Mouse (Mus musculus) midbrain, embryonic 15.5 days (tissue): ENCODE measurements around the gene H2al1d. TPM values are rescaled to one million over a fixed set of nuclear protein-coding genes. Genes with fewer than 3 reads are reported as not detected.
"Not testable (repeated sequence)": the region's sequence is repeated elsewhere in the genome, so short reads cannot be mapped to it uniquely, and the experiment has no call there.

Experiments
- ATAC-seq: fragments of 200-750 bp; cut with Nextera tagmentation; replicated peaks from 2 replicates; pipeline ENCODE4 v1.8.0; 2017; ENCODE audit warnings: moderate TSS enrichment
- H3K27ac ChIP-seq: fragments of 300-500 bp; sonication (generic); 2 replicates; pipeline ENCODE4 v1.5.1; 2015; ENCODE audit warnings: mild to moderate bottlenecking, inconsistent platforms
- H3K27me3 ChIP-seq: fragments of 300-500 bp; sonication (generic); replicated peaks from 2 replicates; pipeline ENCODE4 v1.6.1; 2015; ENCODE audit warnings: inconsistent platforms
- H3K36me3 ChIP-seq: fragments of 300-500 bp; sonication (generic); replicated peaks from 2 replicates; pipeline ENCODE4 v1.6.1; 2015; ENCODE audit warnings: inconsistent platforms
- H3K4me1 ChIP-seq: fragments of 300-500 bp; sonication (generic); 2 replicates; pipeline ENCODE4 v1.6.1; 2015; ENCODE audit warnings: inconsistent platforms
- H3K4me2 ChIP-seq: fragments of 300-500 bp; sonication (generic); 2 replicates; pipeline ENCODE4 v1.6.1; 2015; ENCODE audit warnings: inconsistent platforms, mild to moderate bottlenecking, moderate library complexity
- H3K4me3 ChIP-seq: fragments of 300-500 bp; sonication (generic); 2 replicates; pipeline ENCODE4 v1.5.1; 2015; ENCODE audit warnings: mild to moderate bottlenecking, inconsistent platforms
- H3K9ac ChIP-seq: fragments of 300-500 bp; sonication (generic); 2 replicates; pipeline ENCODE4 v1.6.1; 2015; ENCODE audit warnings: mild to moderate bottlenecking, inconsistent platforms
- H3K9me3 ChIP-seq: fragments of 300-500 bp; sonication (generic); 2 replicates; pipeline ENCODE4 v1.6.1; 2016; ENCODE audit warnings: inconsistent platforms
- WGBS: fragments of 180-500 bp; shearing (Covaris S2); methylation state at CpG from one replicate; pipeline ENCODE4 v1.1.7; 2015; ENCODE audit warnings: mixed read lengths; 5-methylcytosine and 5-hydroxymethylcytosine counted together
- polyA plus RNA-seq: library from polyadenylated mRNA; unstranded; fragments of >200 nt; fragmentation: Nextera tagmentation; extraction: Ambion mirVana; gene quantifications from 2 replicates; pipeline ENCODE4 v1.2.1, GENCODE M21; 2015

H2al1d gene
- polyA plus RNA-seq: not detected in 2 replicates

DNA sequence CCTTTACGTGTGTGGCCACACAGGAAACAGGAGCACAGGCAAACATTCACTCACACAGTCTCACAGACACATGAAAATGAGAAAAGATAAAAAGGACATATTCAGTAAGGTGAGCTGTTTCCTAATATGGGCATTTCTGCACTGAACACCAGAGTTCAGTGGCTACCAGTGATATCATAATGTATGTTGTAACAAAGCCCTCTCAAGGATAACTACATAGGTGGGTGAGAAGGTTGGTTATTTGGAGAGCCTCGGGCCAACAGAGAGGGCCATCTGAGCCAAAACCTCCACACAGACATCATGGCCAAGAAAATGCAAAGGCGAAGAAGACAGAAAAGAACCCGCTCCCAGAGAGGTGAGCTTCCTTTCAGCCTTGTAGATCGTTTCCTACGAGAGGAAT lies at the start of gene H2al1d:
Gene H2al1d, plus strand, starts transcription at position 301 of the 400 bp plus-strand sequence.
- not testable (repeated sequence) for H3K27me3 ChIP-seq, H3K4me2 ChIP-seq
- no CpG with 5 or more reads among the region's 6 CpGs for WGBS

DNA sequence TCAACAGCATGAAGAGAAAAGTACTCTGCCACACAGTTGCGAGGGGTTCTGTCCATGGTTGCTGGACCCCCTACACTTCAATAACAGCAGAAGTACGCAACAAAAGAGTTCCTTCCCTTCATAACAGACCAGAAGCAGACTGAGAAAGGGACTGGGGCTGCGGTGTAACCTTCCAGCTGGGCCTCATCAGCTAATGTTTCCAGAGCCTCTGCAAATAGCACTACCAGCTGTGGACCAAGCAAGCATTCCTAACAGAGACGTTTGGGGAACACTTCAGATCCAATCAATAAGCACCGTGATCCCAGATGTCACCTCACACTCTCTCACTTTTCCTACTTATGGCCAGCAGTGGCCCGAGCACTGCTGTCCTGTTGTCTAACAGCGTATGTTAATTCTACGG lies 43.7 kb upstream of the H2al1d start:
- Histone ChIP-seq H3K4me2 (no peak overlapping the region), H3K27me3 (no peaks in the 10 kb centered on the region), H3K27ac (no peak overlapping the region), H3K4me3 (no peak overlapping the region), H3K9ac (no peak overlapping the region), H3K36me3 (no peaks in the 10 kb centered on the region), H3K4me1 (no peaks in the 10 kb centered on the region), H3K9me3 (no peaks in the 10 kb centered on the region)
- no peak for ATAC-seq
- 86% methylated on average over 8 of the region's 8 CpGs for WGBS

More for the DNA sequence above, at the start of gene H2al1d:
- not testable (repeated sequence) for H3K4me1 ChIP-seq, H3K27ac ChIP-seq, H3K9me3 ChIP-seq, H3K9ac ChIP-seq, H3K36me3 ChIP-seq, H3K4me3 ChIP-seq, ATAC-seq

DNA sequence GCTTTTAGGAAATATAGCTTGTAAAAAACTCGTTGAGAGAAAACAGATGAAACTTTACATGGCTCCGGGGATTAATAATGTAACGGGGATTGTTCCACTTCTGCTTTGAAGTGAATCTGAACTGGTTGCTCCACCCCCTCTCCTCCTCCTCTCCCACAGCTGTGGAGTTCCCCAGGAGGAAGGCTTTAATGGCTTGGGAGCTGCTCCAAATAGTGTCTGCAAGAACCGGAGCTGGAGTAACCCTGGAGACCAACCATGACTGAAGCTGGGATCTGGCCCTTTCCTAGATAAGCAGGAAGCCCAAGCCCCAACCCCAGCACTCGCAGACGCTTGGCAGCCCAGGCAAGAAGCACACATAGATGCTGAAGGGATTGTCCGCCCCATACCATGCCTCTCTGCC lies 40.8 kb upstream of the H2al1d start:
- Histone ChIP-seq H3K27me3 (no peaks in the 10 kb centered on the region), H3K4me2 (no peak overlapping the region), H3K27ac (no peak overlapping the region), H3K9ac (no peak overlapping the region), H3K36me3 (no peaks in the 10 kb centered on the region), H3K9me3 (no peaks in the 10 kb centered on the region), H3K4me3 (no peak overlapping the region), H3K4me1 (no peaks in the 10 kb centered on the region)
- ATAC-seq: no peak
- WGBS: 65% methylated on average over 7 of the region's 7 CpGs

DNA sequence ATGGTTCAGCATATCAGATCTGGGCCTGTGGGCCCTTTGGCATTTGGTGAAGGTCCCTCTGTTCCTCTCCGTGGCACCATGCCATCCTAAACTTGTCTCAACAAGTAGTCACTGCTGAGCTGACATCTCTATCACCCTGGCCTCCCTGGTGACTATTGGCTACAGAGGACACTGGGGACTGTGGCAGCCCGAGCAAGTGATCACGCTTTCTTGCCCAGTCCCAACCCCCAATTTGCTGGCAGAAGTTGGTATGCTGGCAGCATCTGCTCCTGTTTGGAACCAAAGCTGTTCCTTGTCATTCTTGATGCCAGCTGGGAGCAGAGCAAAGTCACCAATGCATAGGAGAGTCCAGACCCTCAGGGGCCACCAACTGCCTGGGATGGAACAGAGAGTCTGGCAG lies 39.5 kb upstream of the H2al1d start:
- H3K4me2 ChIP-seq: no peak overlapping the region
- 82% methylated on average over 3 of the region's 3 CpGs for WGBS
- H3K27me3 ChIP-seq: no peaks in the 10 kb centered on the region
- ATAC-seq: no peak
- H3K36me3 ChIP-seq: no peaks in the 10 kb centered on the region
- no peaks in the 10 kb centered on the region for H3K4me1 ChIP-seq
- no peaks in the 10 kb centered on the region for H3K9me3 ChIP-seq
- no peak overlapping the region for H3K27ac ChIP-seq
- no peak overlapping the region for H3K4me3 ChIP-seq
- H3K9ac ChIP-seq: no peak overlapping the region

DNA sequence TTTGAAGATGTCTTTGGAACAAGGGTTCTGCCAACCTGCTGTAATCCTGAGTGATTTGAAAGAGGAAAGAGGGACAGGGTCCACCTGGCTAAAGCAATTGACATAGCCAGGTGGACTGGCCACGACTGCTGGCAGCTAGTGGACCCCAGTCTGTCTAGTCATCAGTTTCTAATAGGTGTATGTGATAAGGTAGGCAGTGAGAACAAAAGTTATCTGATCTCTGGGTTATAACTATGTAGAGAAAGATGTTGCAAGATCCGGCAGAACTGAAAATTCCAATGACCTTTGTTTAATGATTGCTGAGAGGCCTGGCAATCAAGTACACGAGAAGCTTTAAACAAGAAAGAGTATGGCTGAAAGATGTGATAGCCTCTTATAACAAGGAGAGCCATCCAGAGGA lies 35.4 kb upstream of the H2al1d start:
- Histone ChIP-seq H3K27ac (no peak overlapping the region), H3K36me3 (no peaks in the 10 kb centered on the region), H3K9ac (no peak overlapping the region), H3K9me3 (no peaks in the 10 kb centered on the region), H3K4me3 (no peak overlapping the region), H3K4me1 (no peaks in the 10 kb centered on the region), H3K4me2 (no peak overlapping the region), H3K27me3 (no peaks in the 10 kb centered on the region)
- 85% methylated on average over 3 of the region's 3 CpGs for WGBS
- no peak for ATAC-seq

DNA sequence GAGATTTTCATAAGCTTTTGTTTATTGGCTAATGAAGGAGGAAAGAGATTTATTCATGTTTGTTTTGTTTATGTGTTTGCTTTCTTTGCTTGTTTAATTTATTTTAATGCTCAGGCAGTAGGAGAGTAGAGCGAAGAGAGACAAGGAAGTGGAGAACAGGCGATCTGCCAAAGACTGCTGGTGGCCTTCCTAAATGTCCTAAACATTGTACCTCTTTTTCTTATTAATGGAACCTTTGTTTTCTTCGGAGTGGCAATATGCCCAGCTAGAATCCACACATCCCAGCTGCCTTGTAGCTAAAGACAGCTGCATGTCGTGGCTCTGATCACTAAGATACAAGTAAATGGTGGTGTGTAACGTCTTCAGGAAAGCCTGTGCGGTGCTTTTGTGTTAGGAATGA lies 31.5 kb upstream of the H2al1d start:
- WGBS: 80% methylated on average over 6 of the region's 6 CpGs
- no peak overlapping the region for H3K9ac ChIP-seq
- H3K27me3 ChIP-seq: no peaks in the 10 kb centered on the region
- no peaks in the 10 kb centered on the region for H3K36me3 ChIP-seq
- no peak overlapping the region for H3K27ac ChIP-seq
- H3K9me3 ChIP-seq: no peaks in the 10 kb centered on the region
- H3K4me1 ChIP-seq: no peaks in the 10 kb centered on the region
- no peak overlapping the region for H3K4me3 ChIP-seq
- no peak for ATAC-seq
- H3K4me2 ChIP-seq: no peak overlapping the region

DNA sequence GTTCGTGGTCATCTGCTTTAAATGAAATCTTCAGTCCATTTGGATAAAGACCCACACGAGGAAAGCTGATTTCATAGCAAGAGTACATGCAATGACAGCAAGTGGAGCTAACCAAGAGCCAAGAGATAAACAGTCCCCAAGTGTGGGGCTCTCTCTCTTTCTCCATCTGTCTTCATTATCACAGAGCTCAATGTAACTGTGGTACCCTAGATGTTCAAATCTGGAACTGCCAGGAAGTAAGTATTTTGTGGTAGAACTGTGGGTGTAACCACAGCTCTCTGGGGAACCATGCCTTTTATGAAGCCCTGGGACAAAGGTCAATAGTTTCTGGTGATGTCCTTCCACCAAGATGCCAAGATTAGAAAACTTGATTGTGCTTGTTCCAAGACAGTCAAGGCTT lies 27.9 kb upstream of the H2al1d start:
- H3K4me2 ChIP-seq: no peak overlapping the region
- 75% methylated on average over 2 of the region's 2 CpGs for WGBS

DNA sequence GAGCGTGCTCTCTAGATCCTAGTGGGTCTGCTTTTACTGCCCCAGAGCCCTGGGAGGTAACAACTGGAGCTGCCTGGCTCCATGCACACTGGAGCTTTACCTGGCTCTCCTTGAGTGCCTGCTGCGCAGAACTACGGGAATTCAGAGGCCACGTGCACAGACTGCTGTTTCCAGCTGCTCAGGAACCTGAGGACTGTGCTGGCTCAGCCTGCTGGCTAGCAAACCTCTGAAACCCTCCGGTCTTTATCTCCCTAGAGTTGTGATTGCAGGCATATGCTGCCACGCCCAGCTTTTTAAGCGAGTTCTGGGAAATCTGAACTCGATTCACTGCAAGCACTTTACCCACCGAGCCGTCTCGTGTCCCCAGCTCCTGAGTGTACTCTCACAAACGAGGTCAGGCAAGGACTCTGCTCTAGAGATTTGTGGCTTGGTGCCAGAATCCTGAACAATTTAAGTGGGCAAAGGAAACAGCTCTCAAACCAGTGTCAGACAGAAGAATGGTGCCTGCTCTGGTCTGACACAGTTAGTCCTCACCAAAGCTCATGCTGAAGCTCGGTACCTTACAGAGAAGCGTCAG lies 20.2 kb upstream of the H2al1d start:
- Histone ChIP-seq H3K9me3 (no peaks in the 10 kb centered on the region), H3K4me2 (no peak overlapping the region)

More for the DNA sequence above, 27.9 kb upstream of the H2al1d start:
- Histone ChIP-seq H3K9ac (no peak overlapping the region), H3K36me3 (no peaks in the 10 kb centered on the region), H3K27me3 (no peaks in the 10 kb centered on the region), H3K4me1 (no peaks in the 10 kb centered on the region), H3K4me3 (no peak overlapping the region), H3K27ac (no peak overlapping the region), H3K9me3 (no peaks in the 10 kb centered on the region)
- ATAC-seq: no peak

DNA sequence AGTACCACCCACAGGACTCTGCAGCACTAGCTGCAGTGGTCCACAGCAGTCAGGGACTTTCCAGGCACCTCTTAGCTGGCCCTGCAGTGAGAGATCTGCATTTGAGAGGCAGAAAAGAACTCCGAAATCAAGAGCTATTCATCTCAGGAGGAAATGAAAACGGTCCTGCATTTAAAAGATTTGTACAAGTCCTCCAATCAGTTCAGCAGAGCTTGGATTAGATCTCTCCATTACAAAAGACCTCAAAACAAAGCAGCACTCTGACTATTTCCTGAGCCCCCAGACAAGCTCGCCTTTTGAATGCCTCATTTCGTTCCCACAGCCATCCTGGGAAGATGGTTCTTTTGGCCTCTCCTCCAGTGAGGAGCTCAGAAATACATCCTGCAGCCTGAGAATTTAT lies 19.4 kb upstream of the H2al1d start:
- ATAC-seq: no peak
- Histone ChIP-seq H3K4me2 (no peak overlapping the region), H3K4me1 (no peaks in the 10 kb centered on the region), H3K36me3 (no peaks in the 10 kb centered on the region), H3K9ac (no peak overlapping the region), H3K9me3 (no peaks in the 10 kb centered on the region), H3K27me3 (no peaks in the 10 kb centered on the region; the same call in 1 of the 2 replicates), H3K27ac (no peak overlapping the region), H3K4me3 (no peak overlapping the region)
- WGBS: 50% methylated on average over 4 of the region's 4 CpGs

More for the DNA sequence above, 20.2 kb upstream of the H2al1d start:
- no peaks in the 10 kb centered on the region; the same call in 1 of the 2 replicates for H3K27me3 ChIP-seq
- no peak overlapping the region for H3K4me3 ChIP-seq
- no peak overlapping the region for H3K27ac ChIP-seq
- whole genome bisulfite sequencing: 75% methylated on average over 14 of the region's 14 CpGs
- no peak for ATAC-seq
- no peaks in the 10 kb centered on the region for H3K4me1 ChIP-seq
- no peak overlapping the region for H3K9ac ChIP-seq
- H3K36me3 ChIP-seq: no peaks in the 10 kb centered on the region

DNA sequence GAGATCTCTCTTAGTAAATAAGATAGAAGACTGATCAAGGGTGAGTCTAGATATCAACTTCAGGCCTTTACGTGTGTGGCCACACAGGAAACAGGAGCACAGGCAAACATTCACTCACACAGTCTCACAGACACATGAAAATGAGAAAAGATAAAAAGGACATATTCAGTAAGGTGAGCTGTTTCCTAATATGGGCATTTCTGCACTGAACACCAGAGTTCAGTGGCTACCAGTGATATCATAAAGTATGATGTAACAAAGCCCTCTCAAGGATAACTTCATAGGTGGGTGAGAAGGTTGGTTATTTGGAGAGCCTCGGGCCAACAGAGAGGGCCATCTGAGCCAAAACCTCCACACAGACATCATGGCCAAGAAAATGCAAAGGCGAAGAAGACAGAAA lies 9.7 kb upstream of the H2al1d start, which contains the start of gene H2al1a:
Gene H2al1a, plus strand, starts transcription at position 301 of the 400 bp plus-strand sequence.
- H3K4me1 ChIP-seq, H3K9ac ChIP-seq, H3K4me3 ChIP-seq, H3K27ac ChIP-seq, H3K9me3 ChIP-seq, H3K27me3 ChIP-seq, H3K36me3 ChIP-seq, ATAC-seq, H3K4me2 ChIP-seq: not testable (repeated sequence)
- no CpG with 5 or more reads among the region's 3 CpGs for WGBS

DNA sequence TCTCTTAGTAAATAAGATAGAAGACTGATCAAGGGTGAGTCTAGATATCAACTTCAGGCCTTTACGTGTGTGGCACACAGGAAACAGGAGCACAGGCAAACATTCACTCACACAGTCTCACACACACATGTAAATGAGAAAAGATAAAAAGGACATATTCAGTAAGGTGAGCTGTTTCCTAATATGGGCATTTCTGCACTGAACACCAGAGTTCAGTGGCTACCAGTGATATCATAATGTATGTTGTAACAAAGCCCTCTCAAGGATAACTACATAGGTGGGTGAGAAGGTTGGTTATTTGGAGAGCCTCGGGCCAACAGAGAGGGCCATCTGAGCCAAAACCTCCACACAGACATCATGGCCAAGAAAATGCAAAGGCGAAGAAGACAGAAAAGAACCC lies 6.5 kb upstream of the H2al1d start, which contains the start of gene H2al1b:
Gene H2al1b, plus strand, starts transcription at position 301 of the 400 bp plus-strand sequence.
- WGBS: 100% methylated on average over 1 of the region's 3 CpGs

DNA sequence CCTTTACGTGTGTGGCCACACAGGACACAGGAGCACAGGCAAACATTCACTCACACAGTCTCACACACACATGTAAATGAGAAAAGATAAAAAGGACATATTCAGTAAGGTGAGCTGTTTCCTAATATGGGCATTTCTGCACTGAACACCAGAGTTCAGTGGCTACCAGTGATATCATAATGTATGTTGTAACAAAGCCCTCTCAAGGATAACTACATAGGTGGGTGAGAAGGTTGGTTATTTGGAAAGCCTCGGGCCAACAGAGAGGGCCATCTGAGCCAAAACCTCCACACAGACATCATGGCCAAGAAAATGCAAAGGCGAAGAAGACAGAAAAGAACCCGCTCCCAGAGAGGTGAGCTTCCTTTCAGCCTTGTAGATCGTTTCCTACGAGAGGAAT lies 3.3 kb upstream of the H2al1d start, which contains the start of gene H2al1c:
Gene H2al1c, plus strand, starts transcription at position 301 of the 400 bp plus-strand sequence.
- ATAC-seq, H3K4me2 ChIP-seq, H3K36me3 ChIP-seq, H3K9me3 ChIP-seq, H3K27me3 ChIP-seq, H3K9ac ChIP-seq, H3K4me3 ChIP-seq, H3K27ac ChIP-seq, H3K4me1 ChIP-seq: not testable (repeated sequence)
- WGBS: 91% methylated on average over 1 of the region's 6 CpGs

More for the DNA sequence above, 6.5 kb upstream of the H2al1d start, which contains the start of gene H2al1b:
- not testable (repeated sequence) for H3K4me2 ChIP-seq, H3K4me3 ChIP-seq, H3K36me3 ChIP-seq, H3K4me1 ChIP-seq, H3K9ac ChIP-seq, H3K27me3 ChIP-seq, H3K9me3 ChIP-seq, H3K27ac ChIP-seq, ATAC-seq

DNA sequence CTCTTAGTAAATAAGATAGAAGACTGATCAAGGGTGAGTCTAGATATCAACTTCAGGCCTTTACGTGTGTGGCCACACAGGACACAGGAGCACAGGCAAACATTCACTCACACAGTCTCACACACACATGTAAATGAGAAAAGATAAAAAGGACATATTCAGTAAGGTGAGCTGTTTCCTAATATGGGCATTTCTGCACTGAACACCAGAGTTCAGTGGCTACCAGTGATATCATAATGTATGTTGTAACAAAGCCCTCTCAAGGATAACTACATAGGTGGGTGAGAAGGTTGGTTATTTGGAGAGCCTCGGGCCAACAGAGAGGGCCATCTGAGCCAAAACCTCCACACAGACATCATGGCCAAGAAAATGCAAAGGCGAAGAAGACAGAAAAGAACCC lies 3.0 kb downstream of the H2al1d start, which contains the start of gene H2al1e:
Gene H2al1e, plus strand, starts transcription at position 301 of the 400 bp plus-strand sequence.
- not testable (repeated sequence) for H3K9ac ChIP-seq, H3K4me1 ChIP-seq, H3K4me2 ChIP-seq, H3K27ac ChIP-seq, H3K27me3 ChIP-seq, H3K4me3 ChIP-seq, ATAC-seq, H3K9me3 ChIP-seq, H3K36me3 ChIP-seq
- no CpG with 5 or more reads among the region's 3 CpGs for WGBS
